Mouse (Mus musculus): ENCODE results near the gene Zfp689.
"Not testable (repeated sequence)": the region's sequence is repeated elsewhere in the genome, so short reads cannot be mapped to it uniquely, and the experiment has no call there.

Zfp689 gene

DNA sequence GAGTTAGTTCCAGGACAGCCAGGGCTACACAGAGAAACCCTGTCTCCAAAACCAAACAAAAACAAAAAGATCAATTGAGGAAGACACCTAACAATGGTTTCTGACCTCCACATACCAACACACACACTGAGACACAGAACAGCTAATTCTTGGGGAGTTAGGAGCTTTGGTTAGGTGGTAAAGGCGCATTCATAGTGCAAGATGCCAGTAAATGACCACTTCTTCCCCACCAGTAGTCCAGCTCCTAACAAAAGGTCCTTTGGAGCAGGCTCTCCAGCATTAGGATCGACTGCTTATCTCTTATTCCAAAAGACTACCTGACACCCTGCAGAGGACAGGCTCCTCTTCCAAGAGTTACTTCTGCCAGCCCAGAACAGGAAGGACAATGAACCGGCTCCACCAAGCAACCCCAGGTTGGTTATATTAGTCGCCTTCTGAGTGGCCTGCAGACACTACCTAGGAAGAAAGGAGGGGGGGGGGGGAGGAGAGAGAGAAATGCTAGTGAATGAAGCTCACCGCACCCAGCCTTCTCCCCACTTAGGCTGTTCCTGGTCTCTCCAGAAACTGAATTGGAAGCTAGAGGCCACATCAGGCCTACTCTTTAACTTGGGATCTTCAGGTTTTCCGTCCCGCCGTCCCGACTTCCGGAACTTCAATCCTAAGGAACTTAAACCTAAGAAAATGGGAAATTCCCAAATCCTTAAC lies 21.2 kb upstream of the Zfp689 start:
- peak; percentile 57 for DNase-seq

GRCm38 (mm10) chr7:127466606-127467005 lies 17.6 kb upstream of the Zfp689 start:
- DNase-seq = no peak

DNA sequence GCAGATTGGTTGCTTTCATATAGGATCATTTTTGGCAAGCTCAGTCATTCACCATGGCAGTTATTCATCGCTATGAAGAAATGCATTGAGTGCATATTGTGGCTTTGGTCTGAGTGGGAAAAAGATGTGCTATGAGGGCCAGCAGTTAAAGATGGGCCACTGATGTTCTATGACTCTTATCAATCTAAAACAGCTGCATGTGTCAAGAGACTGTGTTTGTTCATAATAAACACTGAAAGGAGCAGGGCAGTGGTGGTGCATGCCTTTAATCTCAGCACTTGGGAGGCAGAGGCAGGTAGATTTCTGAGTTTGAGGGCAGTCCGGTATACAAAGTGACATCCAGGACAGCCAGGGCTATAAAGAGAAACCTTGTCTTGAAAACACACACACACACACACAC lies 16.7 kb upstream of the Zfp689 start:
- not testable (repeated sequence) for DNase-seq

GRCm38 (mm10) chr7:127465191-127465590 lies 16.2 kb upstream of the Zfp689 start:
- no peak for DNase-seq

GRCm38 (mm10) chr7:127459311-127459710 lies 10.4 kb upstream of the Zfp689 start, which contains the start of gene Prr14:
Prr14 (plus strand) TSS chr7:127459611.
- not testable (repeated sequence) for DNase-seq

DNA sequence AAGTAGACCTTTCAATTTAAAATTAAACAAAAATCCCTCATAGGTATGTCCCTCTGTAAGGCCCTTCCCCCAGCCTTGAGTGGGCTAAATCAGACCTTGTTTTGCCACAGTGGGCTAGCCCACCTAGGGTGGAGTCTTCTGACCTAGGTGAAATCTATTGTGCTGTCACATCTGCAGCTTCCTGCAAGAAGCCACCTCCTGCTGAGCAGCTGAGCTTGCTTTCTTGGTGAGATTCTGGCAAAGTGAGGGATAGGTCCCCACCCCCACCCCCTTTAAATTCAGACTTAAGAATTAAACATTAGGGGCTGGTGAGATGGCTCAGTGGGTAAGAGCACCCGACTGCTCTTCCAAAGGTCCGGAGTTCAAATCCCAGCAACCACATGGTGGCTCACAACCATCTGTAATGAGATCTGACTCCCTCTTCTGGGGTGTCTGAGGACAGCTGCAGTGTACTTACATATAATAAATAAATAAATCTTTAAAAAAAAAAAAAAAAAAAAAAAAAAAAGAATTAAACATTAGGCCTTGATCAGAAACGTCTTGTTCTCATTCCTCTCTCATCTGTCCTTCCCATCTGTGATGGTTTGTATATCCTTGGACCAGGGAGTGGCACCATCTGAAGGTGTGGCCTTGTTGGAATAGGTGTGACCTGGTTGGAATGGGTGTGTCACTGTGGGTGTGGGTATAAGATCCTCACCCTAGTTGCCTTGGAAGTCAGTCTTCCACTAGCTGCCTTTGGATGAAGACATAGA lies 9.6 kb upstream of the Zfp689 start:
- not testable (repeated sequence) for DNase-seq

DNA sequence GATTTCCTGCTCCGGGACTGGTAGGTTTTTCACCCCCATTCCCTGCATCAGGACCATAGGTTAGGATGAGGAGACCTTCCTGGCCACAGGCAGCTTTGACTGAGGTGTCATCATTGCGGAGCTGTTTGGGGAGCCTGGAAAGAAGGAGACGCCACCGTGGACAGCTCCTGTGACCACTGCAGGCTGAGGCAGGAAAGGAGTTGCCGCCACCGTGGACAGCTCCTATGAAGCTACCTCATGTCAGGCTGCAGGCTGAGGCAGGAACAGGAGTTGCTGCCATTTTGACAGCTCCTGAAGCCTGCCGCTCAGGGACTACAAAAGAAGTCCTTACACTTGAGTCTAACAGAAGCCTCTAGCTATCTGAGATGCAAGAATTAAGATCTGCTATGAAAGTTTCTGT lies 5.9 kb upstream of the Zfp689 start:
- no peak for DNase-seq

DNA sequence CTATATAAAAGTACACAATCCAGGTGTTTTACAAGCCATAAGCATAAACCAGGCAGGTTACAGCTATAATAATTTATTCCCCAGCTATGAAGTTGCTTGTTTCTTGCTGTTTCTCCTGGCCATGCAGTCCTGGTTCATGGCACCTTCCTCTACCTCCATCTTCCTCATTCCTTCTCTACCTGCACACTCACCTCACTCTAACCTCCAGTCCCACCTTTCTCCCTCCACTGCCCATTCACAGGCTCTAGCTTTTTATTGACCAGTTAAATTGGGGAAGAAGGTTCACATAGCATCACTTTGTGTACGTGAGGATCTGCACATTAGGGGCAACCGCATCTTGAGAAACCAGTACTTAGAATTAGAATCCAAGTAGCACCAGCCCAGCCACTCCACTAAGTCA lies 4.1 kb upstream of the Zfp689 start:
- DNase-seq = no peak

GRCm38 (mm10) chr7:127449966-127450365 lies 1.0 kb upstream of the Zfp689 start:
- no peak for DNase-seq

DNA sequence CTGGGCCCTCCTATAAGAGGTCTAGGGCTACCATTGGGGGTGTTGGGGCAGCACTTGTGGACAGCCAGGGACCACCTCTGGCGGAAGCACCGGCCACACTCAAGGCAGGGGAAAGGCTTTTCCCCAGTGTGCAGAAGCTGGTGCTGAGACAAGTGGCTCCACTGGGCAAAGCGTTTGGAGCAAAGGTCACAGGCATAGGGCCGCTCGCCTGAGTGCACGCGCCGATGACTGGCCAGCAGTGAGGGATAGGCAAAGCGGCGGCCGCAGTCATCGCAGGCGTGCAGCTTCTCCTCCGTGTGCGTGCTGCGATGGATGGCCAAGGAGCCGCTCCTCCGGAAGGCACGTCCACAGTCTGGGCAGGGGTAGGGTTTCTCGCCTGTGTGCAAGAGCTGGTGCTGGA lies 5.0 kb downstream of the Zfp689 start:
- DNase-seq = no peak

GRCm38 (mm10) chr7:127437724-127438123 lies 11.2 kb downstream of the Zfp689 start:
- no peak for DNase-seq

GRCm38 (mm10) chr7:127435206-127435605 lies 13.8 kb downstream of the Zfp689 start:
- DNase-seq = no peak

GRCm38 (mm10) chr7:127426354-127426753 lies 22.6 kb downstream of the Zfp689 start:
- DNase-seq = no peak

DNA sequence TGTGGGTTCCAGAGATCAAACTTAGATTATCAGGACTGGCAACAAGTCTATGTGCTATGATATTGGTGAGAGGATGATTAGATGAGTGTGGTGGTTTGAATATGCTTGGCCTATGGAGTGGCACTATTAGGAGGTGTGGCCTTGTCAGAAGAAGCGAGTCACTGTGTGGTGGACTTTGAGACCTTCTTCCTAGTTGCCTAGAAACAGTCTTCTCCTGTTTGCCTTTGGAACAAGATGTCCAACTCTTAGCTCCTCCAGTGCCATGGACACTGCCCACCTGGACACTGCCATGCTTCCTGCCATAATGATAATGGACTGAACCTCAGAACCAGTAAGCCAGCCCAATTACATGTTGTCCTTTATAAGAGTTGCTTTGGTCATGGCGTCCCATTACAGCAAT lies 23.0 kb downstream of the Zfp689 start:
- no peak for DNase-seq

DNA sequence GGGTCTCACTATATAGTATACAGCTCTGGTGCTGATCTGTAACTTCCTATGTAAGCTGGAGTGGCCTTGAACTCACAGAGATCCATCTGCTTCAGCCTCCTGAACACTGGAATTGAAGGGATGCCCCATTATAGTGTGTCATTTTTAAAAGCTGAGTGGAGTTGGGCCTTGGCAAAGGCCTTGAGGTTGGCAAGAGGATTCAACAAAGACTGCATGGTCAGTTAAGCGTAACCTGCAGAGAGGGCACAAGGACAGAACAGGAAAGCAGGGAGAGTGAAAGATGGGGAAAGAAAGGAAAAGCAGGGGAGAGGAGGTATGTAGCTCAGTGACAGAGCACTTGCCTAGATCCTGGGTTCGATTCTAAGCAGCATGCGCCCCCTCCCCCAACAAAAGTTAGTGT lies 23.7 kb downstream of the Zfp689 start:
- DNase-seq = no peak

DNA sequence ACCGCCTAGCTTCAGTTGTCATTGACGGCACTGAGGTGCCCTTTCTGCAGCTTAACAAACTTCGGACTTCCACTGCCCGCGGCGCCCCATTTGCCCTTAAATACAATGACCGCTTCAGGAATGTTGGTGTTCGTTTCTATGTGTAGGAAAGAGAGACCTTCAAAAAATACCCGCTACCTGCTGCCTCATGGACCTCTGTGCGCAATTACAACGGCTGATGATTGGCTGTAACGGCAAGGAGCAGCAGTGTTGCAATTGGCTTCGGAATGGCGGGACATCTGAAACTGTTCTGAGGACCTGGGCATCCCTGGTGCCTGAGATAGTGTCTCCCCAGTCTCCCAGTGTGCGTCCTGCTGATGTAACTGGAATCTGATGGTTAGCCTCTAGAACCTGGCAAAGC lies 26.7 kb downstream of the Zfp689 start:
- DNase-seq = no peak

DNA sequence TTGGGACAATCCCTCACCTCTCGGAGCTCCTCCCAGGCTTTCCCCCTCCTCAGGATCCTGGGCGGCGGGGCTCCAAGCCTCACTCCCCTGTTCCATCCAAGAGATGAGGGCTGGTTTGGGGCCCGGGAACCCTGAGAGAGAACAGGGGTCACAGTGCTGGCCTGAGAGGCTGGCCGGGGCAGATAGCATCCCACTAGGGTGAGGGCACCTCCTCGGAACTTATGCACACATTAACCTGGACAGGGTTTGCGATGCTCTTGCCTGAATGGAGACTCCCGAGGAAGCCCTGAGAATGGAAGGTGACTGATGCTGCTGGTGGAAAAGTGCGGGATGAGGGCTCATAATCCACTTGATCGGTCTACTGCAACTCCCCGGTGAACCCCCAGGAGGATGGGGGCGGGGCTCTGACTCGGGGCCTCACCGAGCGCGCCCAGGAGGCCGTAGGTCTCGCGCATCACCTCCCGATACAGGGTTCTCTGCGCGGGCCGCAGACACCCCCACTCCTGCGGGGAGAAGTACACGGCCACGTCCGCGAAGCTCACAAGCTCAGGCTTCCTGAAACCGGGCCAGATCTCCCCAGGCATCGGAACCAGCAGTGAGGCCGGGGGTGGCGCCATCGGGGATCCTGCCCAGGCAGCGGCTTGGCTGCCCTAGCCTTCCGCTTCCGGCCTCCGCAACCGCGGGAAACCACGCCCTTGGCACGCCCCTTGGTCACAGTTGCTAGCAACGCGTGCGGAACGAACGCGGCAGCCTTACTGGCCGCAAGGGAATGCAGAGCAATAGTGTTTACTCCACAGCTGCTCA lies 27.4 kb downstream of the Zfp689 start, which contains the start of gene Zfp688:
TSS of gene Zfp688 (minus strand) at position 681 of the 804 bp plus-strand sequence.
- peak; percentile 96 for DNase-seq

DNA sequence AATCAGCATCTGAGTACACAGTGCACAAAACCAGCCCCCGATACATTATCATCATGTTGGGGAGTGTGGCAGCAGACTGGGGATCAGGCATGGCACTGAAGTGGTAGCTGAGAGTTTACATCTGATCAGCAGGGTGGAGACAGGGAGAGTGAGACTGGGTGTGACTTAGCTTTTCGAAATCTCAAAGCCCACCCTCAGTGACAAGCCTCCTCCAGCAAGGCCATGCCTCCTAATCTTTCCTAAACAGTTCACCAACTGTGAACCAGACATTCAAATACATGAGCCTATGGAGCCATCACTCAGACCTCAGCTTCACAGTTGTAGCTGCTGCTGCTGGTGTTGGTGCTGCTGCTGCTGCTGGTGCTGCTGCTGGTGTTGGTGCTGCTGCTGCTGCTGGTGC lies 37.5 kb downstream of the Zfp689 start:
- DNase-seq = no peak

DNA sequence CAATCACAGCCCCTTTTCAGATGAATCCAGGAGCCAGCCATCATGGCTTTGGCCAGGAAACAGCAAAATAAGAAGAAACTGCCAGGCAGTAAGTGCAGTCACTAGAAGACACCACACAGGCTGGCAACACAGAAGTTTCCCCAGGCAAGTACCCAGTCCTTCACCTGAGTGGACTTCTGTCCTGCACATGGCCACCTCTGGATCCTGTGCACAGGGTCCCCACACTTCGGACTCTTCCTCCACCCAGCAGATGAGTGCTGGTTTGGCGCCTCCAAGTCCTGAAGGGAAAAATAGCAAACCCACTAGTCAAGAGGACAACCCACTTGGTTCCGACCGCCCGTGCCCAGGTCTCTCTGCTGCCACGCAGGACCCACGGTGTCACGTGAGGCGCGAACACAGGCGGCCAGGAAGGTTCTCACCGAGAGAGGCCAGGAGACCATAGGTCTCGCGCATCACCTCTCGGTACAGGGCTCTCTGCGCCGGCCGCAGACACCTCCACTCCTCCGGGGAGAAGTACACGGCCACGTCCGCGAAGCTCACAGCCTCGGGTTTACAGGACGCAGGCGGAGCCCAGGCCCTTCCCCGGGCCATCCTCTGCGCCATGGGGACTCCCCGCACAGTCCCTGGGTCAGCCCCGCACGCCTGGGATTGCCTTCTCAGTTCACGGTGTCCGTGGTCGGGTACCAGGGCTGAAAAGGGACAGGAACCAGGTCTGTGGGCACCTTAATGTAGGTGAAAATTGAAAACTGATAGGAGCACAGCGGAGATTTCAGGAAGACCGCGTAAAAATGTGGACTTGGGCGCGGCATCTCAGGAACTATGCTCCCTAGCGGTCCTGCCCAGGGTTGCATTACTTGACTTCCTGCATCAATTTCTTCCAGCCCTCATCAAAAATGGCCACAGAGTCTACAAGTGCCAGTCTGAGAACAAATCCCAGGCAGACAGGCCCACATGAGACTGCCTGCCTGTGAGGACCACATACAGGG lies 42.7 kb downstream of the Zfp689 start, which contains the start of gene Zfp764:
TSS of gene Zfp764 (minus strand) at position 821 of the 986 bp plus-strand sequence.
- DNase-seq = peak; percentile 93

- DNase-seq = not testable (repeated sequence)
Observed at GRCm38 (mm10) chr7:127404101-127404500, 44.9 kb downstream of the Zfp689 start.

GRCm38 (mm10) chr7:127402980-127403379 lies 46.0 kb downstream of the Zfp689 start:
- no peak for DNase-seq

GRCm38 (mm10) chr7:127400355-127400754 lies 48.6 kb downstream of the Zfp689 start:
- no peak for DNase-seq

Measured in embryo, embryonic 11 days (tissue).